Mouse (Mus musculus) hindbrain, embryonic 11.5 days (tissue): ENCODE results near the gene Olfr589. TPM values are rescaled to one million over a fixed set of nuclear protein-coding genes. Genes with fewer than 3 reads are reported as not detected.
"Not testable (repeated sequence)": the region's sequence is repeated elsewhere in the genome, so short reads cannot be mapped to it uniquely, and the experiment has no call there.

Source experiments
- ATAC-seq: fragments of 200-750 bp; cut with Nextera tagmentation; 2 replicates; pipeline ENCODE4 v1.8.0; 2017; ENCODE audit warnings: mild to moderate bottlenecking, moderate TSS enrichment, moderate library complexity; ENCODE audit not compliant: low FRiP score
- DNase-seq: peaks from one replicate; pipeline ENCODE4 v3.0.0-alpha.2; 2015; ENCODE audit warnings: low spot score
- H3K27ac ChIP-seq: fragments of 300-500 bp; sonication (generic); 2 replicates; pipeline ENCODE4 v1.5.1; 2014; ENCODE audit warnings: mild to moderate bottlenecking, low read depth, low read length
- H3K27me3 ChIP-seq: fragments of 300-500 bp; sonication (generic); 2 replicates; pipeline ENCODE4 v1.6.1; 2014; ENCODE audit warnings: mild to moderate bottlenecking, low read length, moderate library complexity, mixed read lengths; ENCODE audit not compliant: control insufficient read depth, insufficient read depth
- H3K36me3 ChIP-seq: fragments of 300-500 bp; sonication (generic); 2 replicates; pipeline ENCODE4 v1.6.1; 2014; ENCODE audit warnings: mild to moderate bottlenecking, low read length, moderate library complexity, mixed read lengths; ENCODE audit not compliant: control insufficient read depth, insufficient read depth
- H3K4me1 ChIP-seq: fragments of 300-500 bp; sonication (generic); replicated peaks from 2 replicates; pipeline ENCODE4 v1.6.1; 2014; ENCODE audit warnings: low read length, mixed read lengths; ENCODE audit not compliant: control insufficient read depth, insufficient read depth
- H3K4me2 ChIP-seq: fragments of 300-500 bp; sonication (generic); replicated peaks from 2 replicates; pipeline ENCODE4 v1.6.1; 2014; ENCODE audit warnings: mild to moderate bottlenecking, low read depth, low read length
- H3K4me3 ChIP-seq: fragments of 300-500 bp; sonication (generic); 2 replicates; pipeline ENCODE4 v1.5.1; 2014; ENCODE audit warnings: low read depth, low read length
- H3K9ac ChIP-seq: fragments of 300-500 bp; sonication (generic); 2 replicates; pipeline ENCODE4 v1.6.1; 2014; ENCODE audit warnings: low read depth, low read length
- H3K9me3 ChIP-seq: fragments of 300-500 bp; sonication (generic); 2 replicates; pipeline ENCODE4 v1.6.1; 2016; ENCODE audit warnings: low read length; ENCODE audit not compliant: control insufficient read depth
- WGBS: fragments of 180-500 bp; shearing (Covaris S2); extraction: QIAGEN DNeasy Blood & Tissue Kit; methylation state at CpG from one replicate; pipeline ENCODE4 v1.1.7; 2014; 5-methylcytosine and 5-hydroxymethylcytosine counted together
- polyA plus RNA-seq: library from polyadenylated mRNA; unstranded; fragments of >200 nt; fragmentation: Nextera tagmentation; extraction: Ambion mirVana; gene quantifications from 2 replicates; pipeline ENCODE4 v1.2.1, GENCODE M21; 2014

Olfr589 gene
- not detected in 2 replicates for polyA plus RNA-seq

- Histone ChIP-seq H3K27me3 (no peaks in the 10 kb centered on the region), H3K9me3 (no peaks in the 10 kb centered on the region), H3K4me2 (no peak within 1 kb of the TSS), H3K27ac (no peak within 1 kb of the TSS), H3K4me1 (no peaks in the 10 kb centered on the region), H3K4me3 (no peak within 1 kb of the TSS), H3K36me3 (no peaks in the 10 kb centered on the region), H3K9ac (no peak within 1 kb of the TSS)
- no peak for ATAC-seq
- no peak for DNase-seq
- WGBS: 76% methylated on average over 2 of the region's 2 CpGs
Observed at GRCm38 (mm10) chr7:103156256-103156655, at the start of gene Olfr589. TSS of gene Olfr589 (minus strand) at chr7:103156356.

GRCm38 (mm10) chr7:103184503-103184902, 28.3 kb upstream of the Olfr589 start, which contains the start of gene Olfr592:
TSS of gene Olfr592 (plus strand) at chr7:103184803.
- H3K4me3 ChIP-seq, H3K36me3 ChIP-seq, H3K4me1 ChIP-seq, DNase-seq, H3K9me3 ChIP-seq, H3K27me3 ChIP-seq, ATAC-seq, H3K9ac ChIP-seq, H3K4me2 ChIP-seq, H3K27ac ChIP-seq: not testable (repeated sequence)
- WGBS: 94% methylated on average over 1 of the region's 1 CpGs

- Histone ChIP-seq H3K4me2 (no peak within 1 kb of the TSS), H3K4me1 (no peaks in the 10 kb centered on the region), H3K9me3 (no peaks in the 10 kb centered on the region), H3K27ac (no peak within 1 kb of the TSS), H3K27me3 (no peaks in the 10 kb centered on the region), H3K36me3 (no peaks in the 10 kb centered on the region), H3K4me3 (no peak within 1 kb of the TSS), H3K9ac (no peak within 1 kb of the TSS)
- no peak for ATAC-seq
- WGBS: 84% methylated on average over 1 of the region's 1 CpGs
- DNase-seq: no peak
Observed at GRCm38 (mm10) chr7:103178240-103178639, 22.1 kb upstream of the Olfr589 start, which contains the start of gene Olfr591. TSS of gene Olfr591 (minus strand) at chr7:103178340.

- Histone ChIP-seq H3K4me1 (no peaks in the 10 kb centered on the region), H3K27ac (no peak overlapping the region), H3K4me2 (no peak overlapping the region), H3K27me3 (no peaks in the 10 kb centered on the region), H3K9ac (no peak overlapping the region), H3K36me3 (no peaks in the 10 kb centered on the region), H3K4me3 (no peak overlapping the region), H3K9me3 (no peaks in the 10 kb centered on the region)
- WGBS: 82% methylated on average over 5 of the region's 5 CpGs
- no peak for DNase-seq
- ATAC-seq: no peak
Observed at GRCm38 (mm10) chr7:103169697-103170096, 13.5 kb upstream of the Olfr589 start.

- DNase-seq (no peak), ATAC-seq (no peak)
- Histone ChIP-seq H3K9ac (no peak within 1 kb of the TSS), H3K4me1 (no peaks in the 10 kb centered on the region), H3K27me3 (no peaks in the 10 kb centered on the region), H3K4me3 (no peak within 1 kb of the TSS), H3K27ac (no peak within 1 kb of the TSS), H3K9me3 (no peaks in the 10 kb centered on the region), H3K4me2 (no peak within 1 kb of the TSS), H3K36me3 (no peaks in the 10 kb centered on the region)
- 86% methylated on average over 1 of the region's 1 CpGs for WGBS
Observed at GRCm38 (mm10) chr7:103140579-103140978, 15.6 kb downstream of the Olfr589 start, which contains the start of gene Olfr588-ps1. TSS of gene Olfr588-ps1 (plus strand) at chr7:103140879.

- Histone ChIP-seq H3K27ac (no peak within 1 kb of the TSS), H3K36me3 (no peaks in the 10 kb centered on the region), H3K9ac (no peak within 1 kb of the TSS), H3K27me3 (no peaks in the 10 kb centered on the region), H3K9me3 (no peaks in the 10 kb centered on the region), H3K4me3 (no peak within 1 kb of the TSS), H3K4me1 (no peaks in the 10 kb centered on the region), H3K4me2 (no peak within 1 kb of the TSS)
- 91% methylated on average over 3 of the region's 3 CpGs for WGBS
- ATAC-seq (no peak), DNase-seq (no peak)
Observed at GRCm38 (mm10) chr7:103125538-103125937, 30.6 kb downstream of the Olfr589 start, which contains the start of gene Olfr586. TSS of gene Olfr586 (minus strand) at chr7:103125638.

- Histone ChIP-seq H3K27ac (no peak overlapping the region), H3K36me3 (no peaks in the 10 kb centered on the region), H3K4me2 (no peak overlapping the region), H3K4me3 (no peak overlapping the region), H3K9me3 (no peaks in the 10 kb centered on the region), H3K9ac (no peak overlapping the region), H3K4me1 (no peaks in the 10 kb centered on the region), H3K27me3 (no peaks in the 10 kb centered on the region)
- 48% methylated on average over 3 of the region's 3 CpGs for WGBS
- ATAC-seq (no peak), DNase-seq (peak; percentile 4)
Observed at GRCm38 (mm10) chr7:103119406-103119805, 36.8 kb downstream of the Olfr589 start.

Other genes starting within 250 kb of the Olfr589 start
- gene Olfr571, start 238.8 kb downstream of the Olfr589 start, polyA plus RNA-seq: not detected in 2 replicates
- gene Olfr572, start 231.9 kb downstream of the Olfr589 start, polyA plus RNA-seq: not detected in 2 replicates
- not detected in 2 replicates for gene Olfr573-ps1, start 213.8 kb downstream of the Olfr589 start, polyA plus RNA-seq
- gene Olfr574, start 207.9 kb downstream of the Olfr589 start, polyA plus RNA-seq: not detected in 2 replicates
- gene Olfr575, start 197.6 kb downstream of the Olfr589 start, polyA plus RNA-seq: not detected in 2 replicates
- not detected in 2 replicates for gene Olfr576, start 193.7 kb downstream of the Olfr589 start, polyA plus RNA-seq
- gene Olfr577, start 180.4 kb downstream of the Olfr589 start, polyA plus RNA-seq: not detected in 2 replicates
- gene Olfr578, start 167.0 kb downstream of the Olfr589 start, polyA plus RNA-seq: not detected in 2 replicates
- gene Olfr582, start 118.3 kb downstream of the Olfr589 start, polyA plus RNA-seq: not detected in 2 replicates
- not detected in 2 replicates for gene Olfr583, start 105.1 kb downstream of the Olfr589 start, polyA plus RNA-seq
- not detected in 2 replicates for gene Olfr584, start 74.5 kb downstream of the Olfr589 start, polyA plus RNA-seq
- gene Olfr585, start 58.6 kb downstream of the Olfr589 start, polyA plus RNA-seq: not detected in 2 replicates
- gene Olfr586, start 30.7 kb downstream of the Olfr589 start, polyA plus RNA-seq: not detected in 2 replicates
- gene Olfr588-ps1, start 15.5 kb downstream of the Olfr589 start, polyA plus RNA-seq: not detected in 2 replicates
- not detected in 2 replicates for gene Olfr591, start 22.0 kb upstream of the Olfr589 start, polyA plus RNA-seq
- not detected in 2 replicates for gene Olfr592, start 28.4 kb upstream of the Olfr589 start, polyA plus RNA-seq
- not detected in 2 replicates for gene Olfr593, start 55.5 kb upstream of the Olfr589 start, polyA plus RNA-seq
- not detected in 2 replicates for gene Olfr594, start 60.6 kb upstream of the Olfr589 start, polyA plus RNA-seq
- not detected in 2 replicates for gene Usp17ld, start 96.1 kb upstream of the Olfr589 start, polyA plus RNA-seq
- not detected in 2 replicates for gene Olfr596, start 149.3 kb upstream of the Olfr589 start, polyA plus RNA-seq
- not detected in 2 replicates for gene Olfr597, start 160.0 kb upstream of the Olfr589 start, polyA plus RNA-seq
- gene Olfr598, start 167.2 kb upstream of the Olfr589 start, polyA plus RNA-seq: not detected in 2 replicates
- not detected in 2 replicates for gene Olfr599, start 179.6 kb upstream of the Olfr589 start, polyA plus RNA-seq
- gene Olfr600, start 193.3 kb upstream of the Olfr589 start, polyA plus RNA-seq: not detected in 2 replicates
- not detected in 2 replicates for gene Olfr601, start 206.3 kb upstream of the Olfr589 start, polyA plus RNA-seq
- not detected in 2 replicates for gene Olfr603, start 229.8 kb upstream of the Olfr589 start, polyA plus RNA-seq